Comparison of ENCODE assay signal across 26 mouse cellular contexts in the genomic region with DNA sequence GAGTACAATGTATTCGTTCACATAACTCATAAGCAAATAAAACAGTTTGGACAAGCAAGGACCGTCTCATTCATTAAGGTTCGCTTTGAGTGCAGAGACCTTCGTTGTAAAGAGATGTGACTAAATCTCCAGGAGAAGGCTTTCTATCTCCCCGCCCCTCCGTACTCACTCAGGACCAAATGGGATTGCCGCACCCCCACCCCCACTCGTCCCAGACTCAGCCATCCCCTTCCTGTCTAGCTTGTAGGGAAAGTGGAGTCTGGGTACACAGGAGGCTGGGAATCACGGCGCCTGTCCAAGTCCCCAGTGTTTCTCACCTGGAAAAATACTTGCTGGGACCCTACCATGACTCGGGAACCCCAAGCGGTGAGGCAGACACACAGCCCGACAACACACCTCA. TPM values are rescaled to one million over a fixed set of nuclear protein-coding genes. Genes with fewer than 3 reads are reported as not detected.
DNase-seq lines count a peak whose midpoint lies in the region; TF ChIP-seq lines count a peak whose summit lies in the region.
"Had no signal": no experiment of that assay in that cellular context is flagged by ENCODE, and none has a peak within 500 bp of the region (broad histone marks: within the 10 kb centered on the region; RNA-seq: fewer than 3 reads in every experiment).

No protein-coding gene starts in this region.

- TF ChIP-seq POLR2A in liver, adult 2 months (IDR thresholded peaks at IDR 0.05; ENCODE audit: extremely low read depth, insufficient read depth, low read length) = no peak

- intact Hi-C loops in heart, postnatal 10 days (cut with DNase I) = no loop called here

- no peak overlapping the region for H3K9ac ChIP-seq in liver, adult 2 months (ENCODE audit: low read depth, low read length)
- peak overlapping the region; percentile 44; the same call in 1 of the 2 replicates for H3K9ac ChIP-seq in ES-E14 (ENCODE audit: insufficient read depth, low read depth, low read length, poor library complexity, severe bottlenecking)
- H3K9ac ChIP-seq: forebrain, embryonic 13.5 days; hindbrain, embryonic 13.5 days; intestine, embryonic 15.5 days had no signal

- TF ChIP-seq CTCF in liver, adult 2 months (IDR thresholded peaks at IDR 0.05; ENCODE audit: low read depth, low read length) = no peak
- TF ChIP-seq CTCF in E14TG2a.4 (conservative IDR thresholded peaks at IDR 0.05; ENCODE audit: low read length) = no peak

- H3K9me3 ChIP-seq in E14TG2a.4 (ENCODE audit: low read length) = peaks cover 24% of the 10 kb centered on the region
- H3K9me3 ChIP-seq in ES-E14 (ENCODE audit: control insufficient read depth, insufficient read depth, low read depth, low read length) = no peaks in the 10 kb centered on the region
- H3K9me3 ChIP-seq: intestine, embryonic 15.5 days had no signal

- peaks cover 20% of the 10 kb centered on the region for H3K79me2 ChIP-seq in liver, adult 2 months (ENCODE audit: control insufficient read depth, insufficient read depth, low read length)

- in situ Hi-C loops in ES-E14 (cut with MboI; ENCODE audit: low sequenced_read_pairs in 2 of 2, unreplicated experiment in 2 of 2) = no loop called here

- H3K4me1 ChIP-seq in liver, adult 2 months (ENCODE audit: control insufficient read depth, insufficient read depth, low read length) = peaks cover 35% of the 10 kb centered on the region
- H3K4me1 ChIP-seq in E14TG2a.4 (replicated peaks; ENCODE audit: low read depth, low read length) = peaks cover 60% of the 10 kb centered on the region
- H3K4me1 ChIP-seq in ES-E14 (ENCODE audit: control insufficient read depth in 2 of 2, insufficient read depth in 2 of 2, low read length in 2 of 2, poor library complexity in 1 of 2) = peaks cover 3 to 27% of the 10 kb centered on the region in 2 experiments
- H3K4me1 ChIP-seq: forebrain, embryonic 10.5 days; forebrain, embryonic 13.5 days; hindbrain, embryonic 10.5 days; hindbrain, embryonic 13.5 days; intestine, embryonic 15.5 days had no signal

- H3K4me3 ChIP-seq in liver, adult 2 months (ENCODE audit: insufficient read depth, low read depth, low read length) = no peak overlapping the region
- H3K4me3 ChIP-seq in E14TG2a.4 (replicated peaks; ENCODE audit: low read length) (peak overlapping the region; percentile 68), ES-E14 (ENCODE audit: insufficient read depth in 1 of 2, low read depth in 1 of 2, low read length in 2 of 2, poor library complexity in 1 of 2, severe bottlenecking in 1 of 2) (peak overlapping the region; percentile 48 to 57)
- H3K4me3 ChIP-seq: forebrain, embryonic 10.5 days; forebrain, embryonic 13.5 days; hindbrain, embryonic 10.5 days; hindbrain, embryonic 13.5 days; intestine, embryonic 15.5 days had no signal

- H3K36me3 ChIP-seq in liver, adult 2 months (ENCODE audit: control insufficient read depth, insufficient read depth, low read length) = peaks cover 11% of the 10 kb centered on the region
- H3K36me3 ChIP-seq in E14TG2a.4 (ENCODE audit: insufficient read depth, low read length) (peaks cover 47% of the 10 kb centered on the region), ES-E14 (ENCODE audit: control insufficient read depth, insufficient read depth, low read length, poor library complexity, severe bottlenecking) (peaks cover 10% of the 10 kb centered on the region)
- H3K36me3 ChIP-seq: G1E; hindbrain, embryonic 13.5 days; intestine, embryonic 15.5 days had no signal

- no peak for DNase-seq in liver, adult 2 months (ENCODE audit: extremely low read depth, low read depth, low spot score)
- DNase-seq in liver (no peak), ES-E14 (ENCODE audit: low read depth, low spot score) (peak; percentile 65), ZHBTc4 (ENCODE audit: low read depth, low spot score) (peak; percentile 84)
- DNase-seq in heart, postnatal 10 days = no peak
- DNase-seq in kidney, postnatal 36 days = no peak
- DNase-seq: adrenal gland, postnatal 10 days; adrenal gland, postnatal 36 days; cerebellum, adult 18-20 months; cerebellum, adult 9-10 months; gastrocnemius, postnatal 10 days; gastrocnemius, postnatal 36 days; heart, adult 11 months; heart, postnatal 36 days had no signal

- peak overlapping the region; percentile 58 for H3K27ac ChIP-seq in liver, adult 2 months (replicated peaks; ENCODE audit: insufficient read depth, low read depth, low read length)
- peak overlapping the region; percentile 74 for H3K27ac ChIP-seq in ES-E14 (ENCODE audit: insufficient read depth, low read depth, low read length, poor library complexity, severe bottlenecking)
- H3K27ac ChIP-seq: forebrain, embryonic 10.5 days; forebrain, embryonic 13.5 days; hindbrain, embryonic 10.5 days; hindbrain, embryonic 13.5 days; intestine, embryonic 15.5 days had no signal

- 93% methylated on average over 13 of the region's 13 CpGs for WGBS in liver, adult 2 months

- H3K27me3 ChIP-seq in liver, adult 2 months (ENCODE audit: control insufficient read depth, insufficient read depth, low read length) = no peaks in the 10 kb centered on the region
- no peaks in the 10 kb centered on the region for H3K27me3 ChIP-seq in E14TG2a.4 (ENCODE audit: insufficient read depth, low read length)
- H3K27me3 ChIP-seq: forebrain, embryonic 13.5 days; hindbrain, embryonic 13.5 days; intestine, embryonic 15.5 days; Patski had no signal

TF ChIP-seq in ES-E14, 5 proteins besides CTCF, POLR2A, EP300 and RAD21:
- TF ChIP-seq ZNF384 (IDR thresholded peaks at IDR 0.05; ENCODE audit: low read depth, low read length) = no peak
- no peak for TF ChIP-seq CHD2 (IDR thresholded peaks at IDR 0.05; ENCODE audit: low read depth, low read length)
- TF ChIP-seq ZC3H11A (IDR thresholded peaks at IDR 0.05; ENCODE audit: borderline replicate concordance, low read depth, low read length) = no peak
- TF ChIP-seq HCFC1 (IDR thresholded peaks at IDR 0.05; ENCODE audit: borderline replicate concordance, insufficient read depth, low read length) = no peak
- TF ChIP-seq MAFK (IDR thresholded peaks at IDR 0.05; ENCODE audit: insufficient read depth, low read depth, low read length) = no peak

RNA-seq across cellular contexts. Expression of gene Slc15a4, which starts 6.9 kb away (rescaled TPM):
- total RNA-seq in liver, adult 2 months (2014; rRNA removed) = 46.7 and 51.9 TPM in 2 replicates
- polyA plus RNA-seq in liver, adult 2 months (2012; rRNA removed) = 22.4 and 26.8 TPM in 2 replicates
- total RNA-seq in ES-E14 (2012; rRNA removed) = 50.6 and 86.6 TPM in 2 replicates
- total RNA-seq in heart, postnatal 10 days (2021) = 10 to 100 TPM; 10.7 to 12.1 TPM

RNA-seq across cellular contexts. Expression of gene Glt1d1, which starts 7.6 kb away (rescaled TPM):
- total RNA-seq in liver, adult 2 months (2014; rRNA removed) = 35.4 and 38.2 TPM in 2 replicates
- polyA plus RNA-seq in liver, adult 2 months (2012; rRNA removed) = 9.7 and 14.4 TPM in 2 replicates
- 12.3 and 18.8 TPM in 2 replicates for total RNA-seq in ES-E14 (2012; rRNA removed)
- not detected for total RNA-seq in heart, postnatal 10 days (2021)
- total RNA-seq: gastrocnemius, adult 18-20 months; gastrocnemius, postnatal 36 days; heart, adult 8-10 months; heart, postnatal 36 days had no signal
- polyA plus RNA-seq: G1E; heart, embryonic 14.5 days; heart, postnatal 0 days had no signal

Comparison
In these comparisons a context has a peak if more than half of its experiments do, and no peak if none do; other contexts are left out.
1. DNase-seq: peak in ES-E14 (single experiment) and ZHBTc4 (single experiment); none in liver, adult 2 months (single experiment), liver (single experiment), heart, postnatal 10 days (0 of 2) and kidney, postnatal 36 days (0 of 2).
2. RNA of gene Glt1d1, which starts 7.6 kb away (total RNA-seq): 35.4 to 38.2 TPM in liver, adult 2 months and 12.3 to 18.8 TPM in ES-E14; not detected in heart, postnatal 10 days; every median in the first group is over 10 times any median in the second.